Mouse (Mus musculus) kidney, adult 2 months (tissue): ENCODE data around the gene Mpc1. TPM values are rescaled to one million over a fixed set of nuclear protein-coding genes. Genes with fewer than 3 reads are reported as not detected.

Experiments used
- DNase-seq: peaks from one replicate; pipeline ENCODE4 v3.0.0; 2021
- H3K27ac ChIP-seq: fragments of 200-500 bp; 2 replicates; pipeline ENCODE4 v1.5.1; 2012; ENCODE audit warnings: low read depth, low read length, control low read depth, inconsistent platforms; ENCODE audit not compliant: insufficient read depth
- H3K27me3 ChIP-seq: fragments of 200-500 bp; replicated peaks from 2 replicates; pipeline ENCODE4 v1.6.1; 2012; ENCODE audit warnings: mild to moderate bottlenecking, moderate library complexity, low read length, inconsistent platforms; ENCODE audit not compliant: control insufficient read depth, insufficient read depth
- H3K36me3 ChIP-seq: fragments of 200-500 bp; 2 replicates; pipeline ENCODE4 v1.6.1; 2012; ENCODE audit warnings: mild to moderate bottlenecking, moderate library complexity, low read length, inconsistent platforms; ENCODE audit not compliant: control insufficient read depth, insufficient read depth
- H3K4me1 ChIP-seq: fragments of 200-500 bp; 2 replicates; pipeline ENCODE4 v1.6.1; 2011; ENCODE audit warnings: low read length; ENCODE audit not compliant: control insufficient read depth, insufficient read depth
- H3K4me3 ChIP-seq: fragments of 200-500 bp; 2 replicates; pipeline ENCODE4 v1.5.1; 2011; ENCODE audit warnings: mild to moderate bottlenecking, low read depth, low read length, control low read depth; ENCODE audit not compliant: insufficient read depth
- CTCF ChIP-seq: fragments of 200-500 bp; conservative IDR thresholded peaks from 2 replicates; pipeline ENCODE4 v1.5.1; 2011; ENCODE audit warnings: low read depth, mild to moderate bottlenecking, control low read depth, low read length, moderate library complexity, mixed read lengths; ENCODE audit not compliant: insufficient read depth, insufficient read length
- POLR2A ChIP-seq: fragments of 200-500 bp; IDR thresholded peaks from one replicate; pipeline ENCODE4 v1.6.1; 2011; ENCODE audit warnings: low read depth, low read length, control low read depth
- WGBS: fragments of 180-500 bp; shearing (Covaris S2); methylation state at CpG from one replicate; pipeline ENCODE4 v1.1.7; 2018; 5-methylcytosine and 5-hydroxymethylcytosine counted together
- polyA plus RNA-seq: library from polyadenylated mRNA; depleted of rRNA; stranded (reverse); fragments of >200 nt; gene quantifications from 2 replicates; pipeline ENCODE4 v1.2.3, GENCODE M21; 2012

Gene Mpc1
- polyA plus RNA-seq, 1 experiment, result 608 TPM

GRCm38 (mm10) chr17:8283526-8284253 lies 986 bp downstream of the Mpc1 start:
- WGBS, result under 1% methylated on average over 77 of the region's 77 CpGs
- no peaks in the 10 kb centered on the region for H3K27me3 ChIP-seq
- H3K4me1 ChIP-seq, result peaks cover 13% of the 10 kb centered on the region
- no peaks in the 10 kb centered on the region; the same call in 1 of the 2 replicates for H3K36me3 ChIP-seq
- H3K27ac ChIP-seq, result peak overlapping the region; percentile 100
- TF ChIP-seq CTCF (no peak; the same call in 1 of the 2 replicates), POLR2A (peak; percentile 92)
- DNase-seq, result peak; percentile 98
- H3K4me3 ChIP-seq, result peak overlapping the region; percentile 73

DNA sequence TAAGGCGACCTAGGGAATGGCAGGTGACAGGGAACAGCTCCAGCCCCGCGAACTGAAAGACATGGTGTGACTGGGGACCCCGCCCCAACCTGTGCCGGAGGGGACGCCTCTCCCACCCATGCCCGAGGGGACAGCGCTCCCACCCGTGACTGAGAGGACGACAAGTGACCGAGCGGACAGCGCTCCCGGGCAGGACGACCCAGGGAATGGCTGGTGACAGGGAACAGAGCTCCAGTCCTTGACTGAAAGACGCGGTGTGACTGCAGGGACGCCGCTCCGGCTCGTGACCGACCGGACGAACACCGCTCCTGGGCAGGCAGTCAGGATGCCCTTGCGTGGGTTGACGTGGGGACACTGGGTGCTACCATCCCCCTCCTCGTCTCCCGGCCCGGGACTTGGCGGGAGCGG lies 1.6 kb downstream of the Mpc1 start:
- Histone ChIP-seq H3K27me3 (no peaks in the 10 kb centered on the region), H3K4me1 (peaks cover 15% of the 10 kb centered on the region), H3K27ac (peak overlapping the region; percentile 96), H3K36me3 (peaks cover under 1% of the 10 kb centered on the region), H3K4me3 (peak overlapping the region; percentile 73)
- TF ChIP-seq POLR2A, result no peak
- no peak for TF ChIP-seq CTCF
- under 1% methylated on average over 32 of the region's 32 CpGs for WGBS
- peak; percentile 72 for DNase-seq

DNA sequence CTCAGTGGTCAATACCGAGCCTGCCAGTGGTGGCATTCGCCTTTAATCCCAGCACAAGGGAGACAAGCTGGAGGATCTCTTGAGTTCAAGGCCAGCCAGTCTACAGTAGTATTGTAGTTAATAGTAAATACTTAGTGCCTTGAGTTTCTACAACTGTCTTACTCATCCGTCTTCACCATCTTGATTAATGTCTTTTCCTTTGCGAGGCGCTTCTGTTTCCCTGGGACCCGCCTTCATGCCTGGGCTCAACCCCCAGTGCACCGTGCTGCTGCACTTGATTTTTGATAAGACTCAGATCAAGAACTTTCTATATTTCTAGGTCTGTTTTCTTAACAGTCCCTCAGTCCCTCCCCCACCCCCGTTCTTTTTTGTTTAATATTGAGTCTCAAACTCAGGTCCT lies 2.4 kb downstream of the Mpc1 start:
- H3K27me3 ChIP-seq, result no peaks in the 10 kb centered on the region
- 21% methylated on average over 8 of the region's 8 CpGs for WGBS
- peak overlapping the region; percentile 73 for H3K4me3 ChIP-seq
- peaks cover 2% of the 10 kb centered on the region for H3K36me3 ChIP-seq
- TF ChIP-seq CTCF (no peak), POLR2A (no peak)
- H3K27ac ChIP-seq, result peak overlapping the region; percentile 96
- no peak for DNase-seq
- peaks cover 23% of the 10 kb centered on the region for H3K4me1 ChIP-seq

DNA sequence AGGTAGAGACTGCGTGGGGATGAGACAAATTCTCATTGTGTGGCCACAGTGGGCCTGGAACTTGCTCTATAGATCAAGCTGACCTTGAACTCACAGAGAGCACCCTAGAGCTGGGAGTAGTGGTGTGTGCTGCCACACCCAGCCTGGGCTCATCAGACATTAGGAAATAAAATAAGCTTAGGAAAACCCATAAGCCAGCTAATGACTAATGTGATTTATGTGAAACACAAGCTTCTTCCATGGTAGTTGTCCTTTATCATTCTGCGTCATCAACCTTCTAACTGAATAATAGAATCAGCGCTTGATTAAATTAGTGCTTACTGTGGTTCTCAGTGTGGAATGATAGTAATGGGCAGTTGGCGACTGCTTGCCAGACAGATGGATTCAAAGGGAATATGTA lies 4.3 kb downstream of the Mpc1 start:
- Histone ChIP-seq H3K27ac (no peak overlapping the region), H3K4me1 (peaks cover 33% of the 10 kb centered on the region), H3K36me3 (peaks cover 2% of the 10 kb centered on the region), H3K4me3 (no peak overlapping the region), H3K27me3 (no peaks in the 10 kb centered on the region)
- TF ChIP-seq POLR2A, result no peak
- no peak for TF ChIP-seq CTCF
- 89% methylated on average over 4 of the region's 4 CpGs for WGBS
- no peak for DNase-seq

- H3K4me1 ChIP-seq, result peaks cover 30% of the 10 kb centered on the region
- H3K4me3 ChIP-seq, result no peak overlapping the region
- H3K27ac ChIP-seq, result peak overlapping the region; percentile 96
- WGBS, result 35% methylated on average over 3 of the region's 3 CpGs
- TF ChIP-seq POLR2A, result no peak
- no peak for TF ChIP-seq CTCF
- peak; percentile 58 for DNase-seq
- H3K27me3 ChIP-seq, result no peaks in the 10 kb centered on the region
- peaks cover 2% of the 10 kb centered on the region for H3K36me3 ChIP-seq
These were observed 7.4 kb downstream of the Mpc1 start for GRCm38 (mm10) chr17:8289993-8290679.

DNA sequence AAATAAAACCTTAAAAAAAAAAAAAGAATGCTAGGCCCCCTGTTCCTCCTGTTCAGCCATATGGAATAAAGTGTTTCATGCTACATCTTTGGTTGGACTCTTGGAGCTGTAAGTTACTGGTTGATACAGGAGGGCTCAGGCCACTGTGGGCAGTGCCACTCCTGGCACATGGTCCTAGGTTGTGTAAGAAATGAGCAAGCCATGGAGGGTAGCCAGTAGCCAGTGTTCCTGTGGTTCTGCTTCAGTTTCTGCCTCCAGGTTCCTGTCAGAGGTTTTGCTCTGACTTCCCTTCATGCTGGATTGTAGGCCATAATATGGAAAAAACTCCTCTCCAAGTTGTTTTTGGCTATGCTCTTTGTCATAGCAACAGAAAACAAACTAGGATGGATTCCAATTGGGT lies 8.0 kb downstream of the Mpc1 start:
- peaks cover 28% of the 10 kb centered on the region for H3K4me1 ChIP-seq
- H3K4me3 ChIP-seq, result no peak overlapping the region
- no peak for TF ChIP-seq CTCF
- no peak for TF ChIP-seq POLR2A
- H3K36me3 ChIP-seq, result peaks cover 6% of the 10 kb centered on the region
- DNase-seq, result peak; percentile 57
- peak overlapping the region; percentile 96 for H3K27ac ChIP-seq
- no peaks in the 10 kb centered on the region for H3K27me3 ChIP-seq

DNA sequence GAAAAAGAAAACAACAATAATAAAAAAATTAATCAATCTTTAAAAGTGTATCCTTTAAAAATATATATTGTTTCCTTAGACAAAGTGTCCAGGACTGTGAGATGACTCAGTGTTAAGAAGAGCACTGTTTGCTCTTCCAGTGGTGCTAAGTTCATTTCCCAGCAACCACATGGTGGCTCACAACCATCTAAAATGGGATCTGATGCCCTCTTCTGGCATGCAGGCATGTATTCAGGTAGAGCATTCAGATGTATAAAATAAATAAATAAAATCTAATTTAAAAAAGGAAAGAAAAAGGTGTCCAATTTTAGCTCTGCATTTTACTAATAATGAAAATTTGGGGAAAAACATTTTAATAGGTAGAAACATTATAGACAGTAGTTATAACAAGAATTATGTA lies 13.1 kb downstream of the Mpc1 start:
- no peak overlapping the region for H3K27ac ChIP-seq
- TF ChIP-seq POLR2A, result no peak
- TF ChIP-seq CTCF, result peak; percentile 18; the same call in 1 of the 2 replicates
- H3K4me1 ChIP-seq, result peaks cover 3% of the 10 kb centered on the region

More for the DNA sequence above, 13.1 kb downstream of the Mpc1 start:
- DNase-seq, result no peak
- Histone ChIP-seq H3K4me3 (no peak overlapping the region), H3K27me3 (no peaks in the 10 kb centered on the region), H3K36me3 (peaks cover 7% of the 10 kb centered on the region)
